Mouse (Mus musculus): ENCODE results near the gene Ptcra. TPM values are rescaled to one million over a fixed set of nuclear protein-coding genes. Genes with fewer than 3 reads are reported as not detected.

The Ptcra gene
- polyA plus RNA-seq, 1 experiment from 2014 or later = 0.77 TPM

GRCm38 (mm10) chr17:46727271-46727670 lies 36.2 kb downstream of the Ptcra start:
- H3K4me3 ChIP-seq (ENCODE audit: low read depth, low read length) = no peak overlapping the region
- no peak overlapping the region for H3K4me2 ChIP-seq (replicated peaks; ENCODE audit: low read depth, low read length)
- 87% methylated on average over 11 of the region's 11 CpGs for WGBS
- H3K27me3 ChIP-seq (ENCODE audit: control insufficient read depth, insufficient read depth, low read length) = 0 out of 2 replicates have a peak, but pooled peaks cover 4% of the 10 kb centered on the region
- no peak for ATAC-seq (ENCODE audit: insufficient number of reproducible peaks, insufficient read depth, low FRiP score, low read depth)
- H3K27ac ChIP-seq (ENCODE audit: low read length) = no peak overlapping the region
- no peaks in the 10 kb centered on the region for H3K4me1 ChIP-seq (ENCODE audit: control insufficient read depth, insufficient read depth, low read length)
- H3K9me3 ChIP-seq (ENCODE audit: control insufficient read depth, low read depth, low read length) = no peaks in the 10 kb centered on the region
- H3K9ac ChIP-seq (replicated peaks; ENCODE audit: low read depth, low read length) = no peak overlapping the region
- peaks cover 7% of the 10 kb centered on the region; the same call in 1 of the 2 replicates for H3K36me3 ChIP-seq (ENCODE audit: control insufficient read depth, insufficient read depth, low read length)

DNA sequence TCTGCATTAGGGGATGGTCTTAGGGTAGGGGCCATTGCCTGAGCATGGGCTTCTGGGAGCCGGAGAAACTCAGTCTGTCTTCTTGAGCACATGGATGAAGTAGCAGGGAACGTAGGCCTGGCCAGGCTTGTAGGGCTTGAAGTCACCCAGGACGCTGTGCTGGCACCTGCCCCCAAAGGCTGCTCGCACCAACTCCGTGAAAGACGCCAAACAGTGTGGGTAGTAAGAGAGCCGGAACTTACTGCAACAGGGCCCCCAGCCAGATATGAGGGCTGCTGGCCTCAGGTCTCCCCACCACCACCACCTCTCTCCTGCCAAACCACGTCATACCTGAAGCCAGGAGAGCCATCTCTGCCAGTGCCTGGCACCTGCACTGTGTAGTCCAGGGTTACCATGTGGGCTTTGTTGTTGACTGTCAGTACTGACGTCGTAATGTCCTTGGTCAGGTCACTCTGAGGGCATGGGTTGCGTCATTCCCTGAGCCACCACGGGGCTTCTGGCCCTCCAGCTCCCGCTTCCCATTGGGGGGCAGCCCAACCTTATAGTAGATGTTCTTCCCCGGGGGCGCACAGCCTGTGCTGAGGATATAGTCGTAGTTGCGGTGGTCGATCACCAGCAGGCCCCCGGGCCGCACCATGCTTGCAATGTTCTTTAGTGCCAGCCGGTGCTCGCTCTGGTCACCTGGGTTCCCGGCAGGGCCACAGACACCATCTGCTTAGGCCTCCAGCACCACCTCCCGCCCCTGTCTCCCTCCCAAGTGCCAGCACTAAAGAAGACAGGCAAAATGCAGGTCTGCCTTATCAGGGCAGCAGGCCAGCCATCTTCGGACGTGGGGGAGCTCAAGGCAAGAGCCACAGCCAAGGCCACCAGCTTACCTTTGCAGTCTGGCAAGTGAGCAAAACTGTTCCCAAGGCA lies 37.5 kb downstream of the Ptcra start:
- ATAC-seq (ENCODE audit: insufficient number of reproducible peaks, insufficient read depth, low FRiP score, low read depth) = no peak

DNA sequence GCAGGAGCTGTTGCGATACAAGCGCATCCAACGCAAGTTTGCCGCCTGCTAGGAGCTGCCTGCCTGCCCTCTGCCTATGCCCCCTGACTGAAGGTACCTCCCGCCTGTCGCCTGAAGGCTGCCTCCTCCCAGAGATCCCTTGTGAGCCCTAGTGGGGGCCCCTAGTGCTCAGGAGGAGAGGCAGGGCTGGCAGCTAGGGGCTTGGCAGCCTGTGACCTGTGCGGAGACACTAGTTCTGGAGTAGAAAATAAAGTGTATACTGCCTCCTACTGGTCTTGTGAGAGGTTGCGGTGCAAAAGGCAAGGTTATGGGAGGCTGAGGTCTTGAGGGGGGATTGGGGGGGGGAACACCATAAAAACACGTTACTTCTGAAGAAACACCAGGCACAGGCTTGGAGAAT lies 38.2 kb downstream of the Ptcra start:
- no peak overlapping the region for H3K9ac ChIP-seq (replicated peaks; ENCODE audit: low read depth, low read length)

More for the DNA sequence above, 37.5 kb downstream of the Ptcra start:
- H3K9ac ChIP-seq (replicated peaks; ENCODE audit: low read depth, low read length) = no peak overlapping the region
- H3K9me3 ChIP-seq (ENCODE audit: control insufficient read depth, low read depth, low read length) = no peaks in the 10 kb centered on the region
- 94% methylated on average over 26 of the region's 26 CpGs for WGBS
- no peak overlapping the region for H3K4me2 ChIP-seq (replicated peaks; ENCODE audit: low read depth, low read length)
- 0 out of 2 replicates have a peak, but pooled peaks cover 4% of the 10 kb centered on the region for H3K27me3 ChIP-seq (ENCODE audit: control insufficient read depth, insufficient read depth, low read length)
- H3K36me3 ChIP-seq (ENCODE audit: control insufficient read depth, insufficient read depth, low read length) = peaks cover 10% of the 10 kb centered on the region; the same call in 1 of the 2 replicates
- H3K4me3 ChIP-seq (ENCODE audit: low read depth, low read length) = no peak overlapping the region
- no peak overlapping the region for H3K27ac ChIP-seq (ENCODE audit: low read length)
- no peaks in the 10 kb centered on the region for H3K4me1 ChIP-seq (ENCODE audit: control insufficient read depth, insufficient read depth, low read length)

GRCm38 (mm10) chr17:46724477-46725084 lies 38.9 kb downstream of the Ptcra start:
- WGBS = 83% methylated on average over 15 of the region's 20 CpGs
- 0 out of 2 replicates have a peak, but pooled peaks cover 4% of the 10 kb centered on the region for H3K27me3 ChIP-seq (ENCODE audit: control insufficient read depth, insufficient read depth, low read length)
- no peak for ATAC-seq (ENCODE audit: insufficient number of reproducible peaks, insufficient read depth, low FRiP score, low read depth)
- H3K4me1 ChIP-seq (ENCODE audit: control insufficient read depth, insufficient read depth, low read length) = no peaks in the 10 kb centered on the region
- H3K4me3 ChIP-seq (ENCODE audit: low read depth, low read length) = no peak overlapping the region
- no peaks in the 10 kb centered on the region for H3K9me3 ChIP-seq (ENCODE audit: control insufficient read depth, low read depth, low read length)
- no peak overlapping the region for H3K4me2 ChIP-seq (replicated peaks; ENCODE audit: low read depth, low read length)
- no peak overlapping the region for H3K27ac ChIP-seq (ENCODE audit: low read length)
- H3K9ac ChIP-seq (replicated peaks; ENCODE audit: low read depth, low read length) = no peak overlapping the region
- H3K36me3 ChIP-seq (ENCODE audit: control insufficient read depth, insufficient read depth, low read length) = peaks cover 10% of the 10 kb centered on the region; the same call in 1 of the 2 replicates

More for the DNA sequence above, 38.2 kb downstream of the Ptcra start:
- Histone ChIP-seq H3K27ac (ENCODE audit: low read length) (no peak overlapping the region), H3K27me3 (ENCODE audit: control insufficient read depth, insufficient read depth, low read length) (0 out of 2 replicates have a peak, but pooled peaks cover 4% of the 10 kb centered on the region), H3K4me2 (replicated peaks; ENCODE audit: low read depth, low read length) (no peak overlapping the region), H3K4me1 (ENCODE audit: control insufficient read depth, insufficient read depth, low read length) (no peaks in the 10 kb centered on the region), H3K36me3 (ENCODE audit: control insufficient read depth, insufficient read depth, low read length) (peaks cover 10% of the 10 kb centered on the region; the same call in 1 of the 2 replicates), H3K4me3 (ENCODE audit: low read depth, low read length) (no peak overlapping the region), H3K9me3 (ENCODE audit: control insufficient read depth, low read depth, low read length) (no peaks in the 10 kb centered on the region)
- WGBS = 49% methylated on average over 9 of the region's 9 CpGs
- ATAC-seq (ENCODE audit: insufficient number of reproducible peaks, insufficient read depth, low FRiP score, low read depth) = no peak

GRCm38 (mm10) chr17:46721077-46721476 lies 42.4 kb downstream of the Ptcra start:
- WGBS = 90% methylated on average over 7 of the region's 7 CpGs
- ATAC-seq (ENCODE audit: insufficient number of reproducible peaks, insufficient read depth, low FRiP score, low read depth) = no peak
- H3K36me3 ChIP-seq (ENCODE audit: control insufficient read depth, insufficient read depth, low read length) = peaks cover 19% of the 10 kb centered on the region

GRCm38 (mm10) chr17:46714756-46715481 lies 48.6 kb downstream of the Ptcra start:
- Histone ChIP-seq H3K36me3 (ENCODE audit: control insufficient read depth, insufficient read depth, low read length) (peaks cover 30% of the 10 kb centered on the region), H3K9me3 (ENCODE audit: control insufficient read depth, low read depth, low read length) (no peaks in the 10 kb centered on the region), H3K4me3 (ENCODE audit: low read depth, low read length) (no peak overlapping the region), H3K9ac (replicated peaks; ENCODE audit: low read depth, low read length) (no peak overlapping the region), H3K27me3 (ENCODE audit: control insufficient read depth, insufficient read depth, low read length) (no peaks in the 10 kb centered on the region), H3K4me1 (ENCODE audit: control insufficient read depth, insufficient read depth, low read length) (peaks cover 10% of the 10 kb centered on the region), H3K27ac (ENCODE audit: low read length) (no peak overlapping the region), H3K4me2 (replicated peaks; ENCODE audit: low read depth, low read length) (no peak overlapping the region)
- WGBS = 92% methylated on average over 11 of the region's 11 CpGs
- ATAC-seq (ENCODE audit: insufficient number of reproducible peaks, insufficient read depth, low FRiP score, low read depth) = no peak

More at GRCm38 (mm10) chr17:46721077-46721476, 42.4 kb downstream of the Ptcra start:
- no peak overlapping the region for H3K4me2 ChIP-seq (replicated peaks; ENCODE audit: low read depth, low read length)
- H3K4me3 ChIP-seq (ENCODE audit: low read depth, low read length) = no peak overlapping the region
- H3K9me3 ChIP-seq (ENCODE audit: control insufficient read depth, low read depth, low read length) = no peaks in the 10 kb centered on the region
- H3K27ac ChIP-seq (ENCODE audit: low read length) = no peak overlapping the region
- no peaks in the 10 kb centered on the region for H3K4me1 ChIP-seq (ENCODE audit: control insufficient read depth, insufficient read depth, low read length)
- H3K27me3 ChIP-seq (ENCODE audit: control insufficient read depth, insufficient read depth, low read length) = no peaks in the 10 kb centered on the region
- H3K9ac ChIP-seq (replicated peaks; ENCODE audit: low read depth, low read length) = no peak overlapping the region

- 84% methylated on average over 9 of the region's 9 CpGs for WGBS
- peaks cover 30% of the 10 kb centered on the region for H3K36me3 ChIP-seq (ENCODE audit: control insufficient read depth, insufficient read depth, low read length)
- H3K4me3 ChIP-seq (ENCODE audit: low read depth, low read length) = no peak overlapping the region
- H3K27me3 ChIP-seq (ENCODE audit: control insufficient read depth, insufficient read depth, low read length) = no peaks in the 10 kb centered on the region
- no peak overlapping the region for H3K4me2 ChIP-seq (replicated peaks; ENCODE audit: low read depth, low read length)
- no peak overlapping the region for H3K27ac ChIP-seq (ENCODE audit: low read length)
- no peak for ATAC-seq (ENCODE audit: insufficient number of reproducible peaks, insufficient read depth, low FRiP score, low read depth)
- H3K4me1 ChIP-seq (ENCODE audit: control insufficient read depth, insufficient read depth, low read length) = peaks cover 10% of the 10 kb centered on the region
- H3K9ac ChIP-seq (replicated peaks; ENCODE audit: low read depth, low read length) = no peak overlapping the region
- no peaks in the 10 kb centered on the region for H3K9me3 ChIP-seq (ENCODE audit: control insufficient read depth, low read depth, low read length)
Measured at GRCm38 (mm10) chr17:46713849-46714248, 49.7 kb downstream of the Ptcra start.

DNA sequence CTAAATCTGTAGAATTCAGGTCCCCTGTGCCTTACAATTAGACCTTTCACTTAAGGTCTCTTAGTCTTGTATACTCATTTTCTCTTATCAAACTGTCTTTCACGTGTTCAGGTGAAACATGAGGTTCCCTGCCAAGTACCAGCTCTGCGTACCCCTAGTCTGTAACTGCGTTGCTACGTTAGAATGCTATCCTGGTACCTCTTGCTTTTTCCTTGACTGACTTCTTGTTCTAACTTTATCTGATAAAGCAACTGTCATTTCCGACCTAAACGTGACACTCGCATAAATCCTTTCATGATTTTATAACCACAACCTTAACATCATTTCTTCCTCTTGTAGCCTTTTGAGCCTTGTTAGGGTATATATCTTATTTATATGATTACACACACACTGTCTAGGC lies 51.1 kb downstream of the Ptcra start:
- WGBS = 64% methylated on average over 7 of the region's 7 CpGs

More for the DNA sequence above, 51.1 kb downstream of the Ptcra start:
- peak overlapping the region; percentile 93 for H3K4me2 ChIP-seq (replicated peaks; ENCODE audit: low read depth, low read length)
- peak overlapping the region; percentile 100 for H3K4me3 ChIP-seq (ENCODE audit: low read depth, low read length)
- no peak overlapping the region for H3K27ac ChIP-seq (ENCODE audit: low read length)
- H3K9me3 ChIP-seq (ENCODE audit: control insufficient read depth, low read depth, low read length) = no peaks in the 10 kb centered on the region
- no peak for ATAC-seq (ENCODE audit: insufficient number of reproducible peaks, insufficient read depth, low FRiP score, low read depth)
- peaks cover 30% of the 10 kb centered on the region; the same call in 1 of the 2 replicates for H3K36me3 ChIP-seq (ENCODE audit: control insufficient read depth, insufficient read depth, low read length)
- H3K27me3 ChIP-seq (ENCODE audit: control insufficient read depth, insufficient read depth, low read length) = no peaks in the 10 kb centered on the region
- H3K9ac ChIP-seq (replicated peaks; ENCODE audit: low read depth, low read length) = peak overlapping the region; percentile 90
- H3K4me1 ChIP-seq (ENCODE audit: control insufficient read depth, insufficient read depth, low read length) = peaks cover 10% of the 10 kb centered on the region

All from stomach, embryonic 14.5 days (tissue).